Mouse (Mus musculus) forebrain, embryonic 14.5 days (tissue): ENCODE data around the gene Tor1a. TPM values are rescaled to one million over a fixed set of nuclear protein-coding genes. Genes with fewer than 3 reads are reported as not detected.

ENCODE experiments used
- ATAC-seq: fragments of 200-750 bp; cut with Nextera tagmentation; 2 replicates; pipeline ENCODE4 v1.8.0; 2017; ENCODE audit warnings: mild to moderate bottlenecking, moderate library complexity
- DNase-seq: peaks from one replicate; pipeline ENCODE4 v3.0.0-alpha.2; 2015; ENCODE audit warnings: low spot score
- H3K27ac ChIP-seq: fragments of 300-500 bp; sonication (generic); 2 replicates; pipeline ENCODE4 v1.5.1; 2014; ENCODE audit warnings: low read depth, mild to moderate bottlenecking, control low read depth, low read length, moderate library complexity
- H3K27me3 ChIP-seq: fragments of 300-500 bp; sonication (generic); replicated peaks from 2 replicates; pipeline ENCODE4 v1.6.1; 2014; ENCODE audit warnings: low read length, control low read depth, mixed read lengths; ENCODE audit not compliant: control insufficient read depth, insufficient read depth
- H3K36me3 ChIP-seq: fragments of 300-500 bp; sonication (generic); 2 replicates; pipeline ENCODE4 v1.6.1; 2014; ENCODE audit warnings: low read length, control low read depth; ENCODE audit not compliant: control insufficient read depth, insufficient read depth
- H3K4me1 ChIP-seq: fragments of 300-500 bp; sonication (generic); 2 replicates; pipeline ENCODE4 v1.6.1; 2014; ENCODE audit warnings: antibody characterized with exemption, low read length, control low read depth; ENCODE audit not compliant: control insufficient read depth, insufficient read depth
- H3K4me2 ChIP-seq: fragments of 300-500 bp; sonication (generic); 2 replicates; pipeline ENCODE4 v1.6.1; 2014; ENCODE audit warnings: mild to moderate bottlenecking, control low read depth, low read length
- H3K4me3 ChIP-seq: fragments of 300-500 bp; sonication (generic); 2 replicates; pipeline ENCODE4 v1.5.1; 2014; ENCODE audit warnings: low read depth, low read length, control low read depth
- H3K9ac ChIP-seq: fragments of 300-500 bp; sonication (generic); 2 replicates; pipeline ENCODE4 v1.6.1; 2014; ENCODE audit warnings: mild to moderate bottlenecking, low read length, control low read depth, moderate library complexity
- H3K9me3 ChIP-seq: fragments of 300-500 bp; sonication (generic); replicated peaks from 2 replicates; pipeline ENCODE4 v1.6.1; 2016; ENCODE audit warnings: low read length, control low read depth, mixed read lengths; ENCODE audit not compliant: control insufficient read depth
- WGBS: fragments of 180-500 bp; shearing (Covaris S2); extraction: QIAGEN DNeasy Blood & Tissue Kit; methylation state at CpG from one replicate; pipeline ENCODE4 v1.1.7; 2014; 5-methylcytosine and 5-hydroxymethylcytosine counted together
- polyA plus RNA-seq: library from polyadenylated mRNA; unstranded; fragments of >200 nt; fragmentation: Nextera tagmentation; extraction: Ambion mirVana; gene quantifications from 2 replicates; pipeline ENCODE4 v1.2.1, GENCODE M21; 2014

Tor1a gene
- polyA plus RNA-seq, 1 experiment from 2014 or later, result 91.6 TPM

GRCm38 (mm10) chr2:30927844-30928628, 39.7 kb downstream of the Tor1a start:
- Histone ChIP-seq H3K27ac (no peak overlapping the region), H3K4me2 (no peak overlapping the region)
- WGBS, result 21% methylated on average over 14 of the region's 14 CpGs

GRCm38 (mm10) chr2:30927151-30927781, 40.5 kb downstream of the Tor1a start:
- Histone ChIP-seq H3K27ac (no peak overlapping the region), H3K36me3 (no peaks in the 10 kb centered on the region), H3K4me3 (no peak overlapping the region), H3K4me2 (no peak overlapping the region), H3K4me1 (no peaks in the 10 kb centered on the region), H3K9ac (no peak overlapping the region), H3K27me3 (no peaks in the 10 kb centered on the region), H3K9me3 (no peaks in the 10 kb centered on the region)
- ATAC-seq (no peak), DNase-seq (no peak)
- 75% methylated on average over 9 of the region's 9 CpGs for WGBS

More at GRCm38 (mm10) chr2:30927844-30928628, 39.7 kb downstream of the Tor1a start:
- ATAC-seq (peak; percentile 64), DNase-seq (peak; percentile 89)
- no peak overlapping the region for H3K9ac ChIP-seq
- no peak overlapping the region for H3K4me3 ChIP-seq
- H3K27me3 ChIP-seq, result no peaks in the 10 kb centered on the region
- no peaks in the 10 kb centered on the region for H3K36me3 ChIP-seq
- H3K4me1 ChIP-seq, result no peaks in the 10 kb centered on the region
- no peaks in the 10 kb centered on the region for H3K9me3 ChIP-seq

- 85% methylated on average over 4 of the region's 4 CpGs for WGBS
- Histone ChIP-seq H3K27ac (no peak overlapping the region), H3K9ac (no peak overlapping the region), H3K4me1 (no peaks in the 10 kb centered on the region), H3K4me3 (no peak overlapping the region), H3K9me3 (no peaks in the 10 kb centered on the region), H3K27me3 (no peaks in the 10 kb centered on the region), H3K4me2 (no peak overlapping the region), H3K36me3 (no peaks in the 10 kb centered on the region)
- DNase-seq (no peak), ATAC-seq (no peak)
Measured at GRCm38 (mm10) chr2:30926381-30926780, 41.4 kb downstream of the Tor1a start.

- no peak overlapping the region for H3K9ac ChIP-seq
- no peak overlapping the region for H3K4me2 ChIP-seq
- DNase-seq (no peak), ATAC-seq (no peak)
- no peaks in the 10 kb centered on the region for H3K9me3 ChIP-seq
- WGBS, result 81% methylated on average over 4 of the region's 4 CpGs
- H3K4me3 ChIP-seq, result no peak overlapping the region
- no peaks in the 10 kb centered on the region for H3K27me3 ChIP-seq
- no peak overlapping the region for H3K27ac ChIP-seq
- no peaks in the 10 kb centered on the region for H3K4me1 ChIP-seq
- no peaks in the 10 kb centered on the region for H3K36me3 ChIP-seq
Measured at GRCm38 (mm10) chr2:30925181-30925580, 42.6 kb downstream of the Tor1a start.

- WGBS, result 67% methylated on average over 3 of the region's 3 CpGs
- DNase-seq, result no peak
Measured at GRCm38 (mm10) chr2:30923099-30923498, 44.6 kb downstream of the Tor1a start.

GRCm38 (mm10) chr2:30920216-30920615, 47.5 kb downstream of the Tor1a start:
- no peaks in the 10 kb centered on the region for H3K4me1 ChIP-seq
- H3K9me3 ChIP-seq, result no peaks in the 10 kb centered on the region
- ATAC-seq (no peak), DNase-seq (no peak)
- H3K36me3 ChIP-seq, result no peaks in the 10 kb centered on the region
- no peak overlapping the region for H3K27ac ChIP-seq
- no peak overlapping the region for H3K9ac ChIP-seq
- 89% methylated on average over 7 of the region's 7 CpGs for WGBS
- no peaks in the 10 kb centered on the region for H3K27me3 ChIP-seq
- no peak overlapping the region for H3K4me3 ChIP-seq
- H3K4me2 ChIP-seq, result no peak overlapping the region

More at GRCm38 (mm10) chr2:30923099-30923498, 44.6 kb downstream of the Tor1a start:
- Histone ChIP-seq H3K27me3 (no peaks in the 10 kb centered on the region), H3K4me2 (no peak overlapping the region), H3K27ac (no peak overlapping the region), H3K4me1 (no peaks in the 10 kb centered on the region), H3K9ac (no peak overlapping the region), H3K36me3 (no peaks in the 10 kb centered on the region), H3K9me3 (no peaks in the 10 kb centered on the region), H3K4me3 (no peak overlapping the region)
- no peak for ATAC-seq

- ATAC-seq, result no peak
- Histone ChIP-seq H3K4me3 (no peak overlapping the region), H3K9ac (no peak overlapping the region), H3K4me2 (no peak overlapping the region), H3K36me3 (no peaks in the 10 kb centered on the region), H3K27me3 (no peaks in the 10 kb centered on the region), H3K27ac (no peak overlapping the region), H3K4me1 (no peaks in the 10 kb centered on the region), H3K9me3 (no peaks in the 10 kb centered on the region)
- WGBS, result 61% methylated on average over 8 of the region's 8 CpGs
- DNase-seq, result no peak
Measured at GRCm38 (mm10) chr2:30918780-30919329, 48.9 kb downstream of the Tor1a start.

GRCm38 (mm10) chr2:30918126-30918525, 49.6 kb downstream of the Tor1a start:
- Histone ChIP-seq H3K27ac (no peak overlapping the region), H3K36me3 (no peaks in the 10 kb centered on the region), H3K4me2 (no peak overlapping the region), H3K27me3 (no peaks in the 10 kb centered on the region), H3K9ac (no peak overlapping the region), H3K4me1 (no peaks in the 10 kb centered on the region), H3K9me3 (no peaks in the 10 kb centered on the region), H3K4me3 (no peak overlapping the region)
- WGBS, result 54% methylated on average over 6 of the region's 6 CpGs
- DNase-seq, result no peak
- ATAC-seq, result no peak

- Histone ChIP-seq H3K36me3 (no peaks in the 10 kb centered on the region), H3K9ac (no peak overlapping the region)
- 86% methylated on average over 7 of the region's 7 CpGs for WGBS
Measured at GRCm38 (mm10) chr2:30917649-30918048, 50.1 kb downstream of the Tor1a start.

More at GRCm38 (mm10) chr2:30917649-30918048, 50.1 kb downstream of the Tor1a start:
- ATAC-seq (no peak), DNase-seq (no peak)
- no peaks in the 10 kb centered on the region for H3K9me3 ChIP-seq
- H3K4me1 ChIP-seq, result no peaks in the 10 kb centered on the region
- no peak overlapping the region for H3K4me2 ChIP-seq
- H3K27me3 ChIP-seq, result no peaks in the 10 kb centered on the region
- H3K4me3 ChIP-seq, result no peak overlapping the region
- no peak overlapping the region for H3K27ac ChIP-seq
